ENCODE assay signal across 11 mouse cellular contexts in genomic region chr2:10262722-10263121, GRCm38 (mm10).
DNase-seq lines count a peak whose midpoint lies in the region; ATAC-seq and TF ChIP-seq lines count a peak whose summit lies in the region.
"Had no signal": no experiment of that assay in that cellular context is flagged by ENCODE, and none has a peak within 500 bp of the region (broad histone marks: within the 10 kb centered on the region; RNA-seq: fewer than 3 reads in every experiment).

No protein-coding gene starts in this region.

- no peak overlapping the region for H3K27ac ChIP-seq in liver, adult 2 months (replicated peaks; ENCODE audit: insufficient read depth, low read depth, low read length)
- H3K27ac ChIP-seq in liver, embryonic 11.5 days (ENCODE audit: low read depth, low read length) = no peak overlapping the region
- no peak overlapping the region for H3K27ac ChIP-seq in kidney, postnatal 0 days

- peak; percentile 21 for DNase-seq in adrenal gland, adult 2 months
- DNase-seq in adrenal gland, postnatal 25 days = no peak
- peak; percentile 39 for DNase-seq in liver, adult 2 months (ENCODE audit: extremely low read depth, low read depth, low spot score)
- DNase-seq in liver, embryonic 11.5 days (ENCODE audit: low spot score) = no peak
- DNase-seq in kidney, postnatal 0 days (ENCODE audit: low spot score) = peak; percentile 53
- DNase-seq in c-Kit-positive CD71-positive TER-119-positive erythroid progenitor cells, embryonic 14.5 days (ENCODE audit: low spot score) = no peak
- DNase-seq in spleen, postnatal 10 days (ENCODE audit: low spot score in 2 of 2) = no peak
- DNase-seq: left cerebral cortex, postnatal 4 days; lung, postnatal 10 days had no signal

- H3K79me2 ChIP-seq in liver, adult 2 months (ENCODE audit: control insufficient read depth, insufficient read depth, low read length) = no peaks in the 10 kb centered on the region

- H3K27me3 ChIP-seq in liver, adult 2 months (ENCODE audit: control insufficient read depth, insufficient read depth, low read length) = no peaks in the 10 kb centered on the region
- H3K27me3 ChIP-seq in liver, embryonic 11.5 days (replicated peaks; ENCODE audit: control insufficient read depth, insufficient read depth, low read length) = no peaks in the 10 kb centered on the region
- no peaks in the 10 kb centered on the region for H3K27me3 ChIP-seq in kidney, postnatal 0 days (ENCODE audit: insufficient read depth, low read length)

- no peak for ATAC-seq in liver, embryonic 11.5 days (replicated peaks; ENCODE audit: low FRiP score)
- ATAC-seq in common myeloid progenitor, adult 5-6 weeks (replicated peaks; ENCODE audit: low read depth, poor library complexity, severe bottlenecking) = peak; percentile 62
- ATAC-seq in kidney, postnatal 0 days (replicated peaks; ENCODE audit: low FRiP score, low read depth) = 0 out of 2 replicates have a peak, but pooled peaks have one; percentile 36
- ATAC-seq: inflammation-experienced regulatory T-cells, adult 6 months had no signal

- H3K4me3 ChIP-seq in liver, adult 2 months (ENCODE audit: insufficient read depth, low read depth, low read length) = no peak overlapping the region
- no peak overlapping the region for H3K4me3 ChIP-seq in liver, embryonic 11.5 days (ENCODE audit: low read depth, low read length)
- no peak overlapping the region for H3K4me3 ChIP-seq in kidney, postnatal 0 days (replicated peaks; ENCODE audit: low read depth, low read length)

- no peaks in the 10 kb centered on the region for H3K9me3 ChIP-seq in liver, embryonic 11.5 days (ENCODE audit: control insufficient read depth, low read length)
- no peaks in the 10 kb centered on the region for H3K9me3 ChIP-seq in kidney, postnatal 0 days (replicated peaks; ENCODE audit: low read length)

- H3K4me1 ChIP-seq in liver, adult 2 months (ENCODE audit: control insufficient read depth, insufficient read depth, low read length) = no peaks in the 10 kb centered on the region
- peaks cover 3% of the 10 kb centered on the region; the same call in 1 of the 2 replicates for H3K4me1 ChIP-seq in liver, embryonic 11.5 days (replicated peaks; ENCODE audit: control insufficient read depth, insufficient read depth, low read length)
- 0 out of 2 replicates have a peak, but pooled peaks cover 5% of the 10 kb centered on the region for H3K4me1 ChIP-seq in kidney, postnatal 0 days (replicated peaks; ENCODE audit: insufficient read depth, low read length)

- H3K4me2 ChIP-seq in liver, embryonic 11.5 days = no peak overlapping the region
- no peak overlapping the region for H3K4me2 ChIP-seq in kidney, postnatal 0 days (ENCODE audit: low read length)

- H3K36me3 ChIP-seq in liver, adult 2 months (ENCODE audit: control insufficient read depth, insufficient read depth, low read length) = no peaks in the 10 kb centered on the region
- H3K36me3 ChIP-seq in liver, embryonic 11.5 days (ENCODE audit: control insufficient read depth, insufficient read depth, low read length) = no peaks in the 10 kb centered on the region
- no peaks in the 10 kb centered on the region for H3K36me3 ChIP-seq in kidney, postnatal 0 days (ENCODE audit: insufficient read depth, low read length)

- no peak for TF ChIP-seq POLR2A in liver, adult 2 months (IDR thresholded peaks at IDR 0.05; ENCODE audit: extremely low read depth, insufficient read depth, low read length)

- no peak for TF ChIP-seq CTCF in liver, adult 2 months (IDR thresholded peaks at IDR 0.05; ENCODE audit: low read depth, low read length)
- no peak for TF ChIP-seq CTCF in kidney, postnatal 0 days (IDR thresholded peaks at IDR 0.05; ENCODE audit: low read depth)

- 59% methylated on average over 5 of the region's 5 CpGs for WGBS in liver, adult 2 months
- WGBS in liver, embryonic 11.5 days = 22% methylated on average over 5 of the region's 5 CpGs
- 40% methylated on average over 5 of the region's 5 CpGs for WGBS in kidney, postnatal 0 days

- no peak overlapping the region for H3K9ac ChIP-seq in liver, adult 2 months (ENCODE audit: low read depth, low read length)
- no peak overlapping the region for H3K9ac ChIP-seq in liver, embryonic 11.5 days (ENCODE audit: low read depth, low read length)
- no peak overlapping the region for H3K9ac ChIP-seq in kidney, postnatal 0 days (ENCODE audit: low read depth, low read length)

Comparison
In these comparisons a context has a peak if more than half of its experiments do, and no peak if none do; other contexts are left out.
1. DNase-seq: peak in adrenal gland, adult 2 months (single experiment), liver, adult 2 months (single experiment) and kidney, postnatal 0 days (single experiment); none in adrenal gland, postnatal 25 days (single experiment), liver, embryonic 11.5 days (single experiment), c-Kit-positive CD71-positive TER-119-positive erythroid progenitor cells, embryonic 14.5 days (single experiment) and spleen, postnatal 10 days (0 of 2).